Mouse (Mus musculus) brown adipose tissue, adult 24 weeks (tissue): ENCODE measurements around the gene Cnga4. TPM values are rescaled to one million over a fixed set of nuclear protein-coding genes. Genes with fewer than 3 reads are reported as not detected.
"Not testable (repeated sequence)": the region's sequence is repeated elsewhere in the genome, so short reads cannot be mapped to it uniquely, and the experiment has no call there.

Experiments
- H3K27ac ChIP-seq: fragments of 200-500 bp; replicated peaks from 2 replicates; pipeline ENCODE4 v1.5.1; 2012; ENCODE audit warnings: low read depth, mild to moderate bottlenecking, low read length
- H3K4me1 ChIP-seq: fragments of 200-500 bp; 2 replicates; pipeline ENCODE4 v1.6.1; 2012; ENCODE audit warnings: low read length, mixed read lengths; ENCODE audit not compliant: control insufficient read depth, insufficient read depth, insufficient read length
- H3K4me3 ChIP-seq: fragments of 200-500 bp; 2 replicates; pipeline ENCODE4 v1.5.1; 2012; ENCODE audit warnings: low read depth, mild to moderate bottlenecking, low read length, moderate library complexity; ENCODE audit not compliant: insufficient read depth
- polyA plus RNA-seq: library from polyadenylated mRNA; stranded (reverse); fragments of >200 nt; gene quantifications from 2 replicates; pipeline ENCODE4 v1.2.4, GENCODE M21; 2012; ENCODE audit not compliant: missing spikeins, insufficient read depth, insufficient read length

Cnga4 gene
- polyA plus RNA-seq, 1 experiment = not detected

DNA sequence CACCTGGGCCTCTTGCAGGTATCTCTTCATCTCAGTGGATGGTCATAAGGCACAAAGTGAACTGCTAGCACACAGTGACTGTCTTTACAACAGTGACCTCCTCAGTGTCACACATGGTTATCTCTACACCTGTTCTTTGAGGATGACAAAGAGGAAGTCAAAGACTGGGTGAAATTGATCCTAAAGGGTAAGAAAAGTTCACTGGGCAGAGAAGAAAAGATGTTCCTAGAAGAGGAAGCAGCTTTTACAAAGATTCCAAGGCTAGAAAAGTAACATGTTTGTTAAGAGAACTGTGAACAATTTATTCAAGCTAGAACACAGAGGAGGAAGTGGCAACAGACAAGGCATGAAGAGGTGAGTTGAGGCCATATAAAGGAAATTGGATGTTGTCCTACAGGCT, 8.2 kb upstream of the Cnga4 start:
- Histone ChIP-seq H3K4me1 (peaks cover 8% of the 10 kb centered on the region), H3K27ac (no peak overlapping the region), H3K4me3 (no peak overlapping the region)

DNA sequence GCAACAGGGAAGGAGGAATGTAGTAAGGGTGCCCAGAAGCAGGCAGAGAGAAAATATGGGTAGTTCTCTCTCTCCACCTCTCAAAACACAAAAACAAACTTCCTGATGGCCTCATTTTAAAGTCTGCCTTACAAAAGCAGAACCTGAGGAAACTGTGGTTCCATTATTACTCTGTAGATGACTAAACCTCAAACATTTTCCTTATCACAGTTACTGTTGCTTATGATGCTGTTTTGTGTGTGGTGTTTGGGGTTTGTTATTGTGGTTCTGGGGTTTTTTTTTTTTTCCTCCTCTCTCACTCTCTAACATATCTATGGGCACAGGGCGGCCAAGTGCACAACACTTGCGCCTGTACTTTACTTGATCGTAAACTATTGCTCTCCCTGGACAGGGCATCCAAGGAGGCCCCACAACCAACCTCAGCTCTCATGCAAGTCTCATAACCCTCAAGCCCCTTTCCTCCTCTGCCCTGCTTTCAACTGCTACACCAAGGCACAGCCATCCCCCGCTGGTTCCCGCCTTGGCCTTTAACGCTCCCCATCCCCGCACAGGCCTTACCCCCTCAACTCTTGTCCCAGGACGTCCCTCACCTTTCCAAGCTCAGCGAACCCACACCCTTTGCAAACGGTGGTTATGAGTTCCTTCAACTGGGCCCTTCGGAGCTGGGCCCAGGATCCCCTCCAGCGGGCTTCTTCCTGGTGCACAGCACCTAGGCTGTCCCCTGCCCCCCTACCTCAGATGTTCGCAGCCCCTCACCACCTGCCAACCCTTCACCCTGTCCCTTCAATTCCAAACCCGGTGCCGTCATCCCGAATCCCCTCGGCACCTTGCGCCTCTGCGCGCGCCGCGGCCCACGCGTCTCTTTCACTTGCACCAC, 5.1 kb upstream of the Cnga4 start:
- H3K4me3 ChIP-seq = peak overlapping the region; percentile 80
- peaks cover 8% of the 10 kb centered on the region for H3K4me1 ChIP-seq
- peak overlapping the region; percentile 59; the same call in 1 of the 2 replicates for H3K27ac ChIP-seq

DNA sequence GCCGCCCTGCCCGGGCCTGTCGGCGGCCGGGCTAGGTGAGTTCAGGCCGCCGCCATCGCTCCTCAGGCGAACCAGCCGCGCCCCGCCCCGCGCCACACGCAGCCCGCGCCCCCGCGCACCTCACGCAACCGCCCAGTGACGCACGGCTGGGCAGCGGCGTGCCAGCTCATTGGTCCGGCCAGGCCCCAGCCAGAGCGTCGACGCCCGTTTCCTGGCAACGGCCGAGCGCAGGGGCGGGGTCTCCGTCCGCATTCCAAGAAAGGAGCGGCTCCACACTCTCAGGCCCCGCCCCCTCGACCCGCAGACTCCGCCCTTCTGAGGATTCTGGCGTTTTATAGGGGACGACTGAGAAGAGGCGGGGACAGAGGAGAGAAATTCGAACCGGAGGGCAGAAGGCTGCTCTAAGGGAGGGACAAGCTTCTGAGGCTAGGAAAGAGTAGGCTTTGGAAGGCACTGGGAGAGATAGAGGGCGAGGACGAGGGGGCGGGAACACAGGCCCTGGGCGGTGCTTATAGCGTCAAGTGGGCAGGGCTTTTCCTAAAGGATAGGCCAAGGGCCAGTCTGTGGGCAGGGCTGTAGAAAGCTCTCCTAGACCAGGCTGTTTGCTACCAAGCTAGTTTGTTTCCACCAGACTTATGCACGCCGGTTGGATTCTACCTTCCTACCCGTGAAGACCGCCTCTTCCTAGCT, 4.3 kb upstream of the Cnga4 start, which contains the start of gene Fam160a2:
TSS of gene Fam160a2 (minus strand) at position 120 of the 690 bp plus-strand sequence.
- H3K4me3 ChIP-seq = peak within 1 kb of the TSS; percentile 80
- H3K27ac ChIP-seq = peak within 1 kb of the TSS; percentile 60
- peaks cover 8% of the 10 kb centered on the region for H3K4me1 ChIP-seq

DNA sequence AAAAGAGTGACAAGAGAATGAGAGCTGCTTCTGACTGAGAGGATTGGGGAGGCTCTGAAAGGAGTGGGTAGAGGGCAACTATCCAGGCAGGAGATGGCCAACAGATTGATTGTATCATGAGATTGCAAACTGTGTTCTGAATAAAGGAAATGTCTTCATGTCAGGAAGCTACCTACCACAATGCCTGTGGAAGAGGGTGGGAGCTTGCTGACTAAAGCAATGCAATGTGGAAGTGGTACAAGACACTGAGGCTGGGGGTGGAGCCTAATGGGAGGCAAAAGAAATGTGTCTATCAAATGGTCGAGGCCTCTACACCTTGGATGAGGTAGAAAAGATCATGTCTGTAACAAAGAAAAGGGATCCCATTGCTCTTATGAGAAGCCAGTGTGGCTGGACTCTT, 2.0 kb downstream of the Cnga4 start:
- Histone ChIP-seq H3K27ac (no peak overlapping the region), H3K4me3 (no peak overlapping the region)

DNA sequence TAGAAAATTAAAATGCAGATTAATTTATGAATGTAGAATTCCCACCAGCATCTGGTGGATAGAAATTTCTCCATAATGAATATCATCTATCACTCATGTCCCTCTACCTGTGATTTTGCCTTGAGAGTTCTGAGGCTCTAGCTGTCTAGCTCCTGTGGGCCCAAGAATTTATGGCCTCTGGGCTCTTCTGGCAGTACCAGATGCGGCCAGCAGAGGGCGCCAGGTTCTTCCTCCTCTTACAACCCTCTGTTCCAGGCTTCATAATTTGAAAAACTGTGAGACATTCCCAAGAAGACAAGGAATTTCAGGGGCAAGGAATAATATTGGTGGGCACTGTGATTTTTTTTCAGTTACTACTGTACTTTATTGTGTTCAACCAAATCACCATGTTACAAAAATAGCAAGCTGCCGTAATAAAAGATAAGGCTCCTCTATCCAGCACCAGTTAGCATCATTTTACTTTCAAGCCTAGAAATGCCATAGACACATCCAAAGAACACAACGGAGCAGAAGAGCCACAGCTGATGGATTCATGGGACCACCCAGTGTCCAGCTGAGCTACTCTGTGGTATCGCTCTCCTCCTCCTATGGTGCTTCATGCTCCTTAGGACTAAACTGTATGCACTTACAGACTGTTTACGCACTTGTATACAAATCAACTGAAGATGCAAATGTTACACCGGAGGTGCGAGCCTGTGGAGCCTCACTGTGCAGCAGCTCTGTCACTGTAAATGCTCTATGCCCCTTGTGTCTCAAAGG, 7.7 kb downstream of the Cnga4 start:
- H3K27ac ChIP-seq, H3K4me1 ChIP-seq, H3K4me3 ChIP-seq: not testable (repeated sequence)

More for the DNA sequence above, 2.0 kb downstream of the Cnga4 start:
- H3K4me1 ChIP-seq = no peaks in the 10 kb centered on the region

DNA sequence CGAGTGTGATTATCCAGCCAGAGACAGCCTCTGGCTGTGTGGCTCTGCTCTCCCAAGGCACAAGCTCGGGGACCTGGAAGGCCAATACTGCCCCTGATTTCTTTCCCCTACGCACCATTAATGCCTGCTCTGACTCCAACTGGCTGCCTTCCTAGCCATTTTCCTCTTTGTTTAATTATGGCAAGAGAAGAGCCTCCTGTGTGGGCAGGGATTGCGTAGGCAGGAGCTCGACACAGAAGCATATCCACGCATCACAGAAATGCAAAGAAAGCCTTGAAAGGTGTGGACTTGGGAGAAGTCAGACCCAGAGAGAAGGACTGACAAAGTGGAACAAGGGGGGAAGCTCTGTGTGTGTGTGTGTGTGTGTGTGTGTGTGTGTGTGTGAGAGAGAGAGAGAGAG, 10.0 kb downstream of the Cnga4 start:
- Histone ChIP-seq H3K4me1 (no peaks in the 10 kb centered on the region), H3K27ac (no peak overlapping the region), H3K4me3 (no peak overlapping the region)

DNA sequence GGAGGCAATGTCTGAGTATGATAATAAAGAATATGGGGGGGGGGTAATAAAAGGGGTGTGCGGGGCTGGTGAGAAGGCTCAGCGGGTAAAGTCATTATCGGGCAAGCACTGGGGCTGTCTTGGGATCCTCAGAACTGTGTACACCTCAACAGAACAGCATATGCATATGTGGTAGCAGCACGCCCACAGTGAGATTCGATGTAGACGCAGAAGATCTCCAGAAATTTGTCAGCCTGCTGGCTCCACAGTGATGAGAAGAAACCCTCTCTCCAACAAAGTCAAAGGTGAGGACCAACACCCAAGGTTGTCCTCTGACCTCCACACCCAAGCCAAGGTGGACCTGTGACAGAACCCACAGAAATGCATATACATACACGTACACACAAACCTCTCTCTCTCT, 12.2 kb downstream of the Cnga4 start:
- no peak overlapping the region for H3K27ac ChIP-seq
- H3K4me1 ChIP-seq = no peaks in the 10 kb centered on the region
- no peak overlapping the region for H3K4me3 ChIP-seq

DNA sequence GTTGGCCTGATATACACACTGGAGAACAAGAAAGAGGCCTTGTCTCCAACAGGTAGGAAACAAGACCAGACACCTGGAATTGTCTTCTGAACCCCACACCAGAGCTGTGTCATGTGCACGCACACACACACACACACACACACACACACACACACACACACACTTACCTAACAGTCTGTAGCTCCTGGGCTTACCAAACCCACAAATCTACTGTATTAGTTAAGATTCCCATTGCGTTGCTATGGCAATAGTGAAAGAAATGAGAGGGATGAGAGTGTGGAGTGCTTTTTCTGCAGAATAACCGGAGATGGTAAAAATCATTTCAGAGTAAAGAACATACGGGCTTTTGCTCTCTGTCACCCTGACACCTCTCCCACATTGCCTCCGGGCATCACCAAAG, 13.7 kb downstream of the Cnga4 start:
- no peaks in the 10 kb centered on the region for H3K4me1 ChIP-seq

DNA sequence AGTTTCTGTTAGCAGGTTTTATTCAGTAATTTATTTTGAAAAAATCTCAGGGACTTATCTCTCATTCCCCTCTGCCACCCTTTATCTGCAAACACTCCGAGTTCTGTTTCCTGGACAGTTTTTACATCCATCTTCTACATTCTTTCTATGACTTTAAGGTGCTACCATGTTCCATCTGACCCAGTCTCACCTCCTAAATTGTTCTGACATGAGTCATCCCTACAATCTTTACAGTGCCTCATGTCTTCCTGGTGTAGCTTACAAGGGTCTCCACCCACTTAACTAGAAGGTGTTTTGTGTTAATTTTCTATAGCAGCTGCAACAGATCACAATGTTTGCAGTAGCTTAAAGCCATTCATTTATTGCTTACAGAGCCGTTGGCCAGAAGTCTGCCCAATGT, 16.5 kb downstream of the Cnga4 start:
- no peaks in the 10 kb centered on the region for H3K4me1 ChIP-seq

More for the DNA sequence above, 13.7 kb downstream of the Cnga4 start:
- H3K27ac ChIP-seq = no peak overlapping the region
- H3K4me3 ChIP-seq = no peak overlapping the region

DNA sequence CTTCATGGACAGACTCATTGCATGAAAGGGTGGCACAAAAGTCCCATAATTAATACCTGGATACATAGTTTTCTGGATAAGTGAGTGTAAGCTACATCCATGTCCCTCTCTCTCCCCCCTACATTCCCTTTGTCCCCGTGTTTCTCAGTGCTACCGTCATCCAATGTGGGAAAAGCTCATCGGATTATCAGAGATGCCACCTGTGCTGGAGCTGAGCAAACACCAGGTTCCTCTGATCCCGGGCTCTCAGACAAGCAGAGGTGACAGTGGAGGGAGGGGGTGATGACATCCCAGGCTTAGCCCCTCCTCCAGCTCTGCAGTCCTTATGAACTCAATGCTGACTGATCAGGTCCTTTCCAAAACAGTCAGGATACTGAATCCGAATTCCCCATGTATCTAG, 20.0 kb downstream of the Cnga4 start:
- no peaks in the 10 kb centered on the region for H3K4me1 ChIP-seq
- H3K27ac ChIP-seq = no peak overlapping the region
- H3K4me3 ChIP-seq = no peak overlapping the region

More for the DNA sequence above, 16.5 kb downstream of the Cnga4 start:
- no peak overlapping the region for H3K27ac ChIP-seq
- no peak overlapping the region for H3K4me3 ChIP-seq

DNA sequence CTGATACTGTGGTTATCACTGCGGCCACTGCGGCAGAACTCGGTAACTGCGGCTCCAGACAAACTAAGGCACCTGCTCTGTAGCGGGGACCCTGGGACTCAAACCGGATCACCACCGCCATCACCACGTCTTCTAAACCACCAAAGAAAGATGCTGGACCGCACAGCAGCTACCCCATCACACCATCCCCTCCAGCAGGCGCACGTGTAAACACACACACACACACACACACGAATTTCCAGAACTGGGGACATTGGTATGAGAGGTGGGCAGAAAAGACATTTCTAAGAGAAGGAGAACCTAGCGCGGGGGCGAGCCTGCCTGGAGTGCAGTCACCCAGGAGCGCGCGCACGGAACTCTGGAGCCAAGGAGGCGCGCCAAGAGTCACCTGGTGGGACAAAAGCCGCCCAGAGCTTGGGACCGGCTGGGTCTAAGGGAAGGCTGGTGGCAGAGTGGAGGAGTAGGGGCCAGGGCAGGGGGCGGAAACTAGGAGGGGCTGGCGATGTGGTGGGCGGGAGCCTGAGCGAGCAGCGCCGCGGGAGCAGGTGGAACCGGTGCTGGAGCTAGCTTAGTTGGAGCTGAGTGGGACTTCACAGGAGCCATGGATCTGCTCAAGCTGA, 21.2 kb downstream of the Cnga4 start, which contains the start of gene Cckbr:
TSS of gene Cckbr (plus strand) at position 308 of the 620 bp plus-strand sequence.
- Histone ChIP-seq H3K4me3 (no peak within 1 kb of the TSS), H3K4me1 (no peaks in the 10 kb centered on the region), H3K27ac (no peak within 1 kb of the TSS)

DNA sequence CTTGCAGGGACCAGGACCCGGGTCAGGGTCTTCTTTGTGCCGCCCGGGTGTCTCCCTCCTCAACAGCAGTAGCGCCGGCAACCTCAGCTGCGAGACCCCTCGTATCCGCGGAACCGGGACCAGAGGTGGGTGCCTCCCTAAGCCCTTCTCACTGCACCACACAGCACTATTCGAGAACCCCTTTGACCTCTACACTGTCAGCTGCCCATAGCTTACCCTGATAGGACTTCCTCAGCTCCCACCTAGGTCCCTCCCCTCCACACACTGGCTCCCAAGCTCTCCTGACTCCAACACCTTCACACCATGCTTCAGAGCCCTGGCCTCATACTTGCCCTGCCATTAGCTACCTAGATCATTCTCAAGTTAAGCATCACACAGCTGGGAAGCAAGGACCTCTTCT, 21.7 kb downstream of the Cnga4 start:
- Histone ChIP-seq H3K27ac (no peak overlapping the region), H3K4me1 (no peaks in the 10 kb centered on the region), H3K4me3 (no peak overlapping the region)

DNA sequence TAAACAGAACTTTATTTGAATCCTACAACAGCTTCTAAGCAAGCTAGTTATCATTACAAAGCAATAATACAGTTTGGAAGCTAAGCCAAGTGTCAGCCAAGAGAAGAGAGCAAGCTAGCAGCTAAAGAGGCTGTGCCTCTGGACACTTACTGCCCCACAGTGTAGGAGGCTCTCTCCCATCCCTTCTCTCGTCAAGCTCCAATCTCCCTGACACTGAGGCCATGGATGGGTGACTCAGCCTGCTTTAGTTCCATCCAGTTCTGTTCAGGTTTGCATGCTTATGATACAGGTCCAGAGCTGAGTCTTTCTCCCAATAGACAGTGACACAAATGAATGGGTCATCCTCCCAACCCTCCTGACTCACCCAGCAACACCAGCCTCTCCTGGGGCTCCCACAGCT, 27.7 kb downstream of the Cnga4 start:
- no peaks in the 10 kb centered on the region for H3K4me1 ChIP-seq
- H3K4me3 ChIP-seq = no peak overlapping the region
- H3K27ac ChIP-seq = no peak overlapping the region

DNA sequence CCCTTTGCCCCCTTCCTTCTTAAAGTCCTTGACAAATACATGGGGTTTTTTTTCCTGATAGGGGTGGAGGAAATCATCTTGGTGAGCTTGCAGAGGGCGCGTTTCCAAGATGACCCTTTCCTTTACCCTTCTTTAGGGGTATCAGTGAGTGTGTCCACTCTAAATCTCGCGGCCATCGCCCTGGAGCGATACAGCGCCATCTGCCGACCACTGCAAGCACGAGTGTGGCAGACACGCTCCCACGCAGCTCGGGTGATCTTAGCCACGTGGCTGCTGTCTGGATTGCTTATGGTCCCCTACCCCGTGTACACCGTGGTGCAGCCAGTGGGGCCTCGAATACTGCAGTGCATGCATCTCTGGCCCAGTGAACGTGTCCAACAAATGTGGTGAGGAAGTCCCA, 29.5 kb downstream of the Cnga4 start:
- Histone ChIP-seq H3K27ac (no peak overlapping the region), H3K4me1 (no peaks in the 10 kb centered on the region), H3K4me3 (no peak overlapping the region)

DNA sequence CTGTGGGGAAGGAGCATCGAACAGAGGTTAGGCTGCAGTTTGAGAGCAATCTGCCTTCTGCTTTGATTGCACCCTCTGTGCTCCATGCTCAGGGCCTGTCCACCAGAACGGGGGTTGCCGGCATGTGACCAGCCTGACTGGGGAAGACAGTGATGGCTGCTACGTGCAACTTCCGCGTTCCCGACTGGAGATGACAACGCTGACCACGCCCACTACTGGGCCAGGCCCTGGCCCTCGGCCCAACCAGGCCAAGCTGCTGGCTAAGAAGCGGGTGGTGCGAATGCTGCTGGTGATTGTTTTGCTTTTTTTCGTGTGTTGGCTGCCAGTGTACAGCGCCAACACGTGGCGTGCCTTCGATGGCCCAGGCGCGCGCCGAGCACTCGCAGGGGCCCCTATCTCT, 30.4 kb downstream of the Cnga4 start:
- H3K4me3 ChIP-seq = no peak overlapping the region

More for the DNA sequence above, 30.4 kb downstream of the Cnga4 start:
- Histone ChIP-seq H3K27ac (no peak overlapping the region), H3K4me1 (no peaks in the 10 kb centered on the region)
